Mouse (Mus musculus) hindlimb bud, embryonic 11.5 days (tissue): ENCODE data around the gene Zbtb16.

Source experiments
- DNase-seq: peaks from one replicate; pipeline ENCODE4 v3.0.0-alpha.2; 2012; ENCODE audit warnings: low read depth, low spot score; ENCODE audit errors: extremely low spot score

The Zbtb16 gene

DNA sequence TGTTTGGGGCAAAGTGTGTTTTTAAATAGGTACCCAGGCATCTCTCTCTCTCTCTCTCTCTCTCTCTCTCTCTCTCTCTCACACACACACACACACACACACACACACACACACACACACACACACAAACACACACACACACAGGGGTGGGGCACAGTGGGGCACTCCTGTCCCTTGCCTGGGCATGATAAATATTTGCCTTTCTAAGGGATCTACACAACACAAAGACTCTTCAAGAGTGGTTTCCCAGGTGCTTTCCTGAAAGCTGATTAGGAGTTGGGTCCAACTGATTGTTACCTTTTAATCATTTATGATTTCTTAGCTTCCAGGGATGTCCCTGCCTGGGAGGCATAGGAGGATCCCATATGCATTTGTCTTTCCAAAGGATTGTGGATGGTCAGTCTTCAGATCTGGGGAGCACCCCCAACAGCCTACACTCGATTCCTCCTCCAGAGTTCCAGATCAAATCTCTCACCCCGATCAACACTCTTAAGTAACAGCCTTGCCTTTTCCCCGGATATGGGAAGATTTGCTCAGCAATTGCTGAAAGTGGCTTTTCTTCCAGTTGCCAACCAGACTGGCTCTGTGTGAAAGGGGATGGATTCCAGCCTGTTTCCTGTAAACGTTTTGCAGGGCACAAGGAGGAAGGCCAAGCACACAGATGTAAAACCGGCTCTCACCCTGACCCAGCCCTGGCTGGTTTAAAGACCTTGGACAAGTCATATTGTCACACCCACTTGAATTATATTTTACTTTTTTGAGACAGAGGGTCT, 90.5 kb downstream of the Zbtb16 start:
- DNase-seq = no peak

DNA sequence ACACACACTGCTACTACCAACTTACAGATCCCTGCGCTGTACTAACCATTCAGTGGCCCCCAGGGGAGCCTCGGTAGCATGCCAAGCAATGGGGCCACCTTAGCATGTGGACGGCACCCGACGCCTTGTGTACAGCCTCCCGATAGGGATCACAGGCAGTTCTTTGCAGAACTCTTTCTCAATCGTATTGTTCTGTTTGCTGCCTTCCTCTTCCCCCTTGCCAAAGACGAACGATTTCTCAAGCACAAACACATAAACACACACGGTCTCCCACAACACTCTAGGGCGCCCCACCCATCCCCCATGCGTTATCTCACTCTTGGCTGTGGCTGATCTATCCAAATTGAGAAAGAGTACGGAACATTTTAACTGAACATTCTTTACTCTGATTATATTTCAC, 91.1 kb downstream of the Zbtb16 start:
- DNase-seq = no peak

DNA sequence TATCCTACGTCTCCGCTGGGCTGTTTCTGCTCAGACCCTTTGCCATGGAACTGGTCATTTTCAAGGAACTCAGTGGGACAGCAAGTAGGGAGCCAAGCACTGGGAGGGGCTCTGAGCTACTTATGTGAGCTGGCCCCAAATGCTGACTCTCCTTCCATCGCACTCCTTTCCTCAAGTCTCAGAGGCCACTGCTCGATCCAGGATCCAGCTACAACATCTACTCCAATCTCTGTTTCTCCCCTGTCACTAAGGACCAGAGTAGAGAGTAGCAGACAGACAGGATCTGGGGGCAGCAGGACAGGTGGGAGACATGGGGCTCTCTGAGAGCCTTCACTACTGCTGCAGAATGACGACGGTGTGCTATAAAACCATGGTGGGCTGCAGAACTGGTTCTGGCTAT, 91.6 kb downstream of the Zbtb16 start:
- no peak for DNase-seq

DNA sequence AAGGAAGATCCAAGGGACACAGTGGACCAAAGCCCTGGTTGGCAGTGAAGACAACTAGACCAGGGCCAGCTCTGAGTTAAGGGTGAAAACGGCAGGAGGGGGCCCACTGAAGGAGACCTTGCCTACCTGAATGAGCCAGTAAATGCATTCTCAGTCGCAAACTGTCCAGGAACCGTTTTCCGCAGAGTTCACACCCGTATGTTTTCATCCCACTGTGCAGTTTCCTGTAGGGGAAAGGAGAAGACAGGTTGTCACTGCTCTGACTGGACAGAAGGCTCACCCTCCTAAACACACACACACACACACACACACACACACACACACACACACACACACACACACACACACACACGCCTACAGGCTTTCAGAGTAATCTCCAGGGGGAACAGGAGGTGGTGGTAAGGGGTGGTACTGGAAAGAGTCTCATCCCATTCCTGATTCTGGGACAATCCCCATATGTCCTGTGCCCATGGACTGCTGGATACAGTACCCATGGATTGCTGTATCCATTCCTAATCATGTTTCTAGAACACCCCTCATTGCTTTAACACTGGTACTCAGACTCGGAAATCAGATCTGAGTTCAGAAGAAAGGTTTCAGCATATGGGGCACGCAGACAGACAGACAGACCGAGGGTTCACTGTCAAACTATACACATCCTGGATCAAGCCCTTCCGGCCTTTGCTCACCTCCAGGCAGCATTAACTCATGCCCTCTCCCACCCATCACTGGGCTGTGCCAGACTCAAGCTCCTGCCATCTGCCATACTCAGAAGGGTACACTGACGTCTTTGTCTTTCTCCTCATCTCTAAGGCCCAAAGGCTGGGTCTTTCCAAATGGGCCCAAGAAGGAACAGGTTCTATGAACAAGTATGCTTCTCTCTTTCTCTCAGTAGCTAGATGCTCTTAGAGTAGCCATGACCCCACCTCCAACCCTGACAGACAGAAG, 92.4 kb downstream of the Zbtb16 start:
- no peak for DNase-seq

DNA sequence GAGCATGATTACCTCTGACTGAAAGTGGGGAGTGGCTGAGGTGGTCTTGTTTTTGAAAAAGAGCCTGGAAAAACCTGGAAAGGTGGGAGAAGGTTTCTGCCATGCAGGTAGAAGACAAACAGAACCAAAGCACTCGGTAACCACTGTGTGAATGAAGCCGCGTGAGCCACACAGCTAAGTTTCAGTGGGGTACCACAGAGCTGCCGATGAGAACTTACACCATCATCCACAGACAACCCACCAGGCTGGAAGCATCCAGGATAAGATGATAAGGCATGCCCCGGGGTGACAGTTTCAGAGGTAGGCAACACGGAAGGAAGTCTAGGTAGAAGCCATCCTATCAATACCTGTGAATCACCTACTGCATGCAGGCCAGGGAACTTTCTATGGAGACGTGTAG, 93.9 kb downstream of the Zbtb16 start:
- no peak for DNase-seq

DNA sequence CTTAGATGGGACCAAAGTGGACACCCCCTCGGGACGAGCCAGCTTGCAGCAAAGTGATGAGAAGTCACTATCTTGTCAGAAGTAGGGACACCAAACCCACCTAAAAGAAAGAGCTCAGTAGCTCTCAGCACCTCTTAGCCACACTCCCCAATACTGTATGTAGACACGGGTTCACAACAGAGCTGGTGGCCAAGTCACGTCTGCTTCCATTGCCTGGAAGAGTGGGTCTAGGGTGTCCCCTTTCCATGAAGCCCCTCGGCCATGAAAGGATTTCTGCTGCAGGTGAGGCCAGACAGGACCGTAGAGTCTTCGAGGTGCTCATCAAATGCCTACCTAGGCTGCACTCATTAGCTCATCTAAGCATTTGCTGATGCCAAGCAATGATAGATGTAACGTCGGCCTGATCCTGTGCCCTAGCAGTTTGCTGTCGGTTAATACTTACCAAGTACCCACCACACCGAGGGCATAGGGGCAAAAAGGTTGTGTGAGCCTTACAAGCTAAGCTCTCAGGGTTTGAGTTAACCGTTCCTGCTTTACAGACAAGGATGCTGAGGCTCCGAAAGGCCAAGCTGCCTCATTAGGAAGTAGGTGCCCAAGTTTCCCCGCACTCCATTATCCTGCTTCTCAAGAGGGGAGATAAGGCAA, 94.5 kb downstream of the Zbtb16 start:
- no peak for DNase-seq

DNA sequence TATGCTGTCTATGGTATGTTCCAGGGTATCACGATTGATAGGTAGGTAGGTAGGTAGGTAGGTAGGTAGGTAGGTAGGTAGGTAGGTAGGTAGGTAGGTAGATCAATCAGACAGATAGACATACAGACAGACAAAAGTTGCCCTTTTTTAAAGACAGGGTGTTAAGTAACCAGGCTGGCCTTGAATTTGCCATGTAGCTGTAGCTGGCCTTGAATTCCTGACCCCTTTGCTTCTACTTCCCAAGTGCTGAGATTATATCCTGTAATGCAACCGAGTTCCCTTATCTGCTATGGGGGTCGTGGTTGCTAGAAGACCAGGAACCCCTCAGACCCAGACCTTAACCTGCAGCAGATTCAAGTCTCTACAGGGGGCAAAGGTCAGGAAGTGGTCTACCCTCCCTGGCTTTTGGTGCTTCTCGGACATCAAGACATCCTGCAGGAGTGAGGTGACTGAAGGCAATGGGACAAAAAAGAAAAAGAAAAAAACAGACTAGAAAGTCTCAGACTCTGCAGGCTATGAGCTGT, 95.2 kb downstream of the Zbtb16 start:
- DNase-seq = no peak

DNA sequence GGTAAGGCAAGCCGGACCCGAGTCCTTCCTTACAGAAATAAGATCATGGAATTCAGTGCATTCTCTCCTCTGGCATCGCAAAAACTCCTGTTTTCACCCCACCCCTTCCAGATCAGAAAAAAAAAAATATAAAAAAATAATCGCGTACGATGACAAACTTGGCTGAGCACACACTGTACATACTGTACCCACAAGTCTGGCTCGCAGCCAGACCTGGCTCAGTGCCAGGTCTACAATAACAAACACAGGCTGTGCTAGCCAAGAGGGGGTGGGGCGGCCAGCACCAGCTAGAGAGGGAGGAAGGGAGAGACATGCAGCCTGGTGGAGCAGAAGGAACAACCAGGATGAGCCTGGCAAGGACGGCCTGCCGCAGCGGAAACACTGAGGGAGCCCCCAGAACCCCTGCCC, 95.9 kb downstream of the Zbtb16 start:
- no peak for DNase-seq

DNA sequence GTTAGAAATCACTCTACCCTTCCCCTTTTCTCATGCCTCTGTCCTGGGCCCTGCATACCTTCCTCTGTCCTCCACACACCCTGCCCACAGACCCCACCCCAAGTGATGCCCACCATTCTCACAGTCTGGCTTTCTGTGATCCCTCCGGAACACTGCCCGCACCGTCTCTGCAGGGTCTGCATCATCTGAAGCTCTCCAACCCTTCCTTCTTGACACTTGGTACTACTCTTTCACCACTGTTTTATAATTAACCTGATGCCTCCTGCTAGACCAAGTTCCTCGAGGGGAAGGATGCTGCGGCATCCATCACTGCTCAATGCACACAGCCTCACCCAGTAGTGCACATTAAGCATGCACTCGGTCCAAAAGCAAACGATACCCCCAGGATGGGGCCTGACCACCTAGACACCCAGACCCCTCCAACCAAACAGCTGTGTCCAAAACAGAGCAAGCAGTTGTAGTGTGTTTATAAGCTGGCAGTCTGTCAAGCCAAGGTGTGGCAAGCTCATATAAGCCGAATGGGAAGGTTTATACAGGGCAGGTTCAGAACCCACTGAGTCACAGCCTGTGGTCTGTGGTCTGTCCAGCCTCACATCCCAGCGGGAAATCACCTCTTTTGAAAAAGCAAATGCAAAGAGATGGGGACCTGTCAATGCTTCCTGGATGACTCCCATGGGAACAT, 97.1 kb downstream of the Zbtb16 start:
- no peak for DNase-seq

DNA sequence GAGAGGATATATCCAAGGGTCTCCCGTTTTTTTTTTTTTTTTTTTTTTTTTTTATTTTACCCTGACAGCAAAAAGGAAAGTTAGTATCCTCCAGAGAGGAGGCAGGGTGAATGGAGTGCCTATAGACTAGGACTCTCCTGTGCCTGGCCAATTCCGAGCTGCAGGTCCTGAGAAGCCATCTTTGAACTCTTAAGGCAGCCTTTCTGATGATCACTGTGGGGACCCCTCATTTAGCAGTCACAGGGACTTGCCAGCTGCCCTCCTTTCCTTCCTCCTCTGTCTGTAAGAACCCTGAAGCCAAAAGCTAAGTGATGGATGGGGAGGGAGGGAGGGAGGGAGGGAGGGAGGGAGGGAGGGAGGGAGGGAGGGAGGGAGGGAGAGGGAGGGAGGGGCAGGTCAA, 98.1 kb downstream of the Zbtb16 start:
- no peak for DNase-seq

DNA sequence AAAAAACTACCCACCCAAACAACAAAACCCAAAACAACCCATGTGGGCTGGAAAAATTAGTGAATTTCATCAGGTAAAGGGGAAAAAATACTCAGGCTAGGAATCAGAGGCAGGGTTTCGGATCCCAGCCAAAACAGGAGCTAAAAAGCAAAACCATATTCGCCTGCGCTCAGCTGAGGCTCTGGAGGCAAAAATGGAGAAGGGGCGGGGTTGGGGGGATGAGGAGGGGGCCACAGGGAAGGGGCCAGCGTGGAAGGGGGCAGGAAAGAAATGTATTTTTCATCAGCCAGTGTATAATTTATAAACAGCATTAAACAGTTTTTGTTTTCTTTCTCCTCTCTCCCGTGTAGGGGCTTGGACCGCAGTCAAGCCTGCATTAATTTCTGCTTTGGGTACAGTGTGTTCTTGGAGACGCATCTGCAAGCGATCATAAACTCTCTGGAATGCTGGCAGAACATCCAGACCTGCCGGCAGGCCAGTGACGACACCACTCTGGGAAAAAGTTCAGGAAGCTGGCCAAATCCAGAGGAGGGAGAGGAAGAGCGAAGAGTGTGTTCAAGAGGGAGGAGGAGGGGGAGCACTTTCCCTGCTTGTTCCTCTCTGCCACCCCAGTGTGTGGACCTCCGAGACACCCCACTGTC, 98.7 kb downstream of the Zbtb16 start:
- DNase-seq = no peak

DNA sequence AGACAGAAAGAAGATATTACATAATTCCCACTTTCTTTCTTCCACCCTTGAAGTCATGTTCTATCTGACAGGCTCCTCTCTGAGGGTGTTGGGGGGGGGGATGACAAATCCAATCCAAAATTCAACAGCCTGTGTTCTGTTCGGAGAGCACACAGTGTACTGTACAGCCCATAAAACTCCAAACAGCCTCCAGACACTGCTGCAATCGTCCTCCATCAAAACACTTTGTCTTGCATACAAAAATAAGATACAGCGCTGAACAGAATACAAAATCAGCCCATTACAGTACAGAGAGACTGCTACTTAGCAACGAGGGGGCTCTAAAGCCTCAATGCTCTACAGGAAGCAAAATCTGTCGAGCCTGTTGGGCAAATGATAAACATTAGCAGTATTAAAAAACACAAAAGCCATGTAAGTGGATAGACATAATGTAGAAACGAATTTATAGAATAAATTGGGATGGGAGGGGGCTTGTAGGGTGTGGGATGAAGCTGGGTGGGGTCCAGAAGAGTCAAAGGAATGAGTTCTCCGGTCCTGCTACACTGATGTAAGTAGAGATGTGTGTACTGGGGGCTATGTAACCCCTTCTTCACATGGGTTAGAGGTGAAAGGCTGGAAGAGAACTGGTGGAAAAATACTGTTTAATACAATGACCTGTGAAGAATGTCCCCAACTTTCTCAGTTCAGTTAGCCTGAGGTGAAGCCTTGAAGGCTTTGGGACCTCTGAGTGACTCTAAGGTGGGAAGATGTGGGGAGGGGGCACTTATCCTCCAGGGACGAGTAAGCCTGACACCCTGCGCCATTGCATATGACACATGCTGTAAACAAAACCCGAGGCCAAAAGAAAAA, 99.4 kb downstream of the Zbtb16 start:
- no peak for DNase-seq

DNA sequence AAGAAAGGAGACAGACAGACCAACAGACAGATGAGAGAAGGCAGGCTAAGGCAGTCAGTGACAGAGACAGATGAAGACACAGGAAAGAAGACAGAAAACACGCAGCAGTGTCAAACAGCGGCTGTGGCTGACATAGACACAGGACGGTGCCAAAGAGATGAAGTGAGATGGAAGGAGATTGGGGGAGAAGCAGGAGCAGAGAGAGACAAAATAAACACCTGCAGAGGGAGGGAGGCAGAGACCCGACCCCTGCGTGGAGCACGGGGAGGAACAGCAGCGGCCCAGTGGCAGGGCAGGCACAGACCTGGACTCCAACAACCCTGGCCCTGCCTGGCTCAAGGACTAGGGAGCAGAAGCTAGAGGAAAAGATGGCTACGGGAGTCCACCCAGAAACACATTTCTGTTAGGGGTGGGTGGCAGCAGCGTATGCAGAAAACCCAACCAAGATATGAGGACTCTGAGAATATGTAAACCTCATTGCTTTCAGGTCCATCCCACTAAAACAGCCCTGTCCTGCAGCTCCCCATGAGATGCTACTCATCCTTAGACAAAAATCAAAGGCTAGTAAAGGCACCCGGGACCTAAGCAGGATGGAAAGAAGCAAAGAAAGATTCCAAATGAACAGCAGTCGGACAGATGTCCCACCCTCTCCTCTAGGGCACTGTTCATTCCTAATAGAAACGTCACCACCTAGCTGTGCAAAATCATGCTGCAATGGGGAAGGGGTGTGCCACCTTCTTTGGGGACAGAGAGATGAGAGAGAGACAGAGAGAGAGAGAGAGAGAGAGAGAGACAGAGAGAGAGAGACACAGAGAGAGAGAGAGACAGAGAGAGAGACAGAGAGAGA, 100.3 kb downstream of the Zbtb16 start:
- DNase-seq = no peak

DNA sequence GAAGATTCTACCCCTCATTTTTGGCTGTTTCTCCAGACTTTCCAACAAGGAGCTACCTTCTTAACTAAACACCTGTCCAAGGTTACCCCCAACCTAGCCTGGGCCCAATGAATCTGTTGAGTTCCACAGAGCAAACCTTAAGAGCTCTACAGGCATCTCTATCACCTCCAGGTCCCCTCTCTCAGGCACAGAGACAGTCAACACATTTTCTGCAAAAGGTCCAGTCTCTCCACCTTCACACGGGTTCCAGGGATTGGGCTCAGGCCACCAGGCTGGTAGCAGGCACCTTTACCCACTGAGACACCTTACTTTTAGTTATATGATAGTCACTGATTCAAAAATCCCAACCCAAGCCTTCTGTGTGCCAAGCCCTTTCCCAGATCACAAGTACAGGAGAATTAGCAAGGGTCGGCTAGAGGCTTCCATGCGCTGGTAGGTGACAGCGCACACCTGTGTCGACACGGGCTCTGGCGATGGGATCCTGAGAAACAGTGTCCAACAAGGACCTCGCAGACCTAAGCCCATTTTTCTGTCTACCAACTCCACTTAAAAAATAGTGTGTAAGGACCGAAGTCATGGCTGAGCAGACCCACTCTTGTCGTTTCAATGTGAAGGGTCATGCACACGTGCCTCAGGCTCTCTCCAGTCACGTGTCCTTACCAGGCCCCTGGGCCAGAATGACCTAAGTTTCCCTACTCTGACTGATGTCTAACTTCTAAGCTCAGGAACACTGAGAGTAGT, 101.1 kb downstream of the Zbtb16 start:
- DNase-seq = no peak

DNA sequence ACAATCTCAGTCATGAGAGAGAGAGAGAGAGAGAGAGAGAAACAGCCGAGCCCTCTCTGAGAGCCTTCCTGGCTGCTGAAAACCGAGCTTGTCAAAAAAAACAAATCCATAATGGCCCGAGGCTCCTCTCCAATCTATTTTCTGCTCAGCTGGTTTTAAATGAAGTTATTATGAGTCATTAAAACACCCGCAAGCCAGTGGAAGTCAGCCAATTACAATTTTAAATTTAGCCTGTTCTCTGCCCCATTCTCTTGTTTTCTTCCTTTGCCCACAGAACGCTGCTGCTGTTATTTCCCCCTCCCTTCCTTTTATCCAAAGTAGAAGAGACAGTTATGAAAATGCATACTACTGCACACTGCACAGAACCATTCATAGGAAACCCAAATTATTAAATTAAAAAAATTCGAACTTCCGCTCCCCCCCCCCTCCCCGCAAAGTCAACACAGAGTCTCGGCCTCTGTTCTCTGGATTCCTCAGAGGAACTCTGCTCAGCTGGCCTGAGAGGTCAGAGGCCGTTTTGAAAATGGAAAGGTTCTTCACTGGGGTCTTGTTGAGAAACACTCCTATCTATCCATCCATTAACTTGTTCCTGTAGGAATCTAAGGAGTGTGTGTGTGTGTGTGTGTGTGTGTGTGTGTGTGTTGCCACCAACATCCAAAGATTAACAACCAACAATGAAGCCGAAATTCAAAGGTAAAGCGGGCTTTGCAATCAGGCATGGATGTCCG, 102.0 kb downstream of the Zbtb16 start:
- DNase-seq = no peak

DNA sequence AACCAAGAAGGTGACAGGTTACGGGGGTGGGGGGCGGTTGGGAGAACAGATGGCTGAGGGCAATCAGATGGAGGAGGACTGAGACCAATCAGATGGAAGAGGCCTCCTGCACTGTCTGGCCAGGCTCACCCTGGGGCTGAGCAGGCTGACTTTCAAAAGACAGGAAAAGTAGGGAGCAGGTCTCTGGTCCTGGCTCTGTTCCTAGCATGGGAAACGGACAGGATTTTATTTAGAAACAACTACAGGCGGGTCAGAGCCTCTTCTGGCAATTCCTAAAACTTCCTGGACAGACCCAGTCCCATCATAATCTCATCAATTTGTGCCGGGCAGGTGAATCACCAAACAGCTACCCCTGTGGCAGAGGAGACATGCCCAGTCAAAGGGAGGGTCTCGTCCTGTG, 102.9 kb downstream of the Zbtb16 start:
- no peak for DNase-seq
